Mouse (Mus musculus) midbrain, embryonic 13.5 days (tissue): ENCODE measurements around the gene Acox1. TPM values are rescaled to one million over a fixed set of nuclear protein-coding genes. Genes with fewer than 3 reads are reported as not detected.
A peak's percentile ranks its signal among the peaks of the same experiment; 100 is the strongest.

Source experiments
- ATAC-seq: fragments of 200-750 bp; cut with Nextera tagmentation; 2 replicates; pipeline ENCODE4 v1.8.0; 2017; ENCODE audit warnings: mild to moderate bottlenecking, moderate TSS enrichment, moderate library complexity
- H3K27ac ChIP-seq: fragments of 300-500 bp; sonication (generic); 2 replicates; pipeline ENCODE4 v1.5.1; 2015; ENCODE audit warnings: inconsistent platforms, mild to moderate bottlenecking, moderate library complexity
- H3K27me3 ChIP-seq: fragments of 300-500 bp; sonication (generic); 2 replicates; pipeline ENCODE4 v1.6.1; 2015; ENCODE audit warnings: mild to moderate bottlenecking, inconsistent platforms
- H3K36me3 ChIP-seq: fragments of 300-500 bp; sonication (generic); 2 replicates; pipeline ENCODE4 v1.6.1; 2015; ENCODE audit warnings: mild to moderate bottlenecking, inconsistent platforms
- H3K4me1 ChIP-seq: fragments of 300-500 bp; sonication (generic); replicated peaks from 2 replicates; pipeline ENCODE4 v1.6.1; 2015; ENCODE audit warnings: inconsistent platforms
- H3K4me2 ChIP-seq: fragments of 300-500 bp; sonication (generic); replicated peaks from 2 replicates; pipeline ENCODE4 v1.6.1; 2015; ENCODE audit warnings: moderate library complexity, mild to moderate bottlenecking, inconsistent platforms
- H3K4me3 ChIP-seq: fragments of 300-500 bp; sonication (generic); replicated peaks from 2 replicates; pipeline ENCODE4 v1.5.1; 2015; ENCODE audit warnings: mild to moderate bottlenecking, inconsistent platforms
- H3K9ac ChIP-seq: fragments of 300-500 bp; sonication (generic); replicated peaks from 2 replicates; pipeline ENCODE4 v1.6.1; 2015; ENCODE audit warnings: mild to moderate bottlenecking, inconsistent platforms
- H3K9me3 ChIP-seq: fragments of 300-500 bp; sonication (generic); 2 replicates; pipeline ENCODE4 v1.6.1; 2016; ENCODE audit warnings: mild to moderate bottlenecking, inconsistent platforms
- WGBS: fragments of 180-500 bp; shearing (Covaris S2); methylation state at CpG from one replicate; pipeline ENCODE4 v1.1.7; 2015; 5-methylcytosine and 5-hydroxymethylcytosine counted together
- polyA plus RNA-seq: library from polyadenylated mRNA; unstranded; fragments of >200 nt; fragmentation: Nextera tagmentation; extraction: Ambion mirVana; gene quantifications from 2 replicates; pipeline ENCODE4 v1.2.1, GENCODE M21; 2015

Acox1 gene
- polyA plus RNA-seq, 1 experiment from 2014 or later = 50.3 TPM

GRCm38 (mm10) chr11:116162146-116162545 lies 36.7 kb downstream of the Acox1 start:
- 71% methylated on average over 10 of the region's 10 CpGs for WGBS

GRCm38 (mm10) chr11:116161312-116161711 lies 37.5 kb downstream of the Acox1 start:
- no peak for ATAC-seq
- no peak overlapping the region for H3K4me3 ChIP-seq
- peaks cover 14% of the 10 kb centered on the region for H3K4me1 ChIP-seq
- H3K36me3 ChIP-seq = peaks cover 80% of the 10 kb centered on the region
- no peaks in the 10 kb centered on the region for H3K9me3 ChIP-seq
- no peaks in the 10 kb centered on the region for H3K27me3 ChIP-seq
- H3K4me2 ChIP-seq = no peak overlapping the region
- 75% methylated on average over 12 of the region's 12 CpGs for WGBS
- H3K9ac ChIP-seq = no peak overlapping the region
- H3K27ac ChIP-seq = no peak overlapping the region

More at GRCm38 (mm10) chr11:116162146-116162545, 36.7 kb downstream of the Acox1 start:
- Histone ChIP-seq H3K27me3 (no peaks in the 10 kb centered on the region), H3K4me2 (no peak overlapping the region), H3K4me1 (peaks cover 23% of the 10 kb centered on the region), H3K9ac (no peak overlapping the region), H3K36me3 (peaks cover 72% of the 10 kb centered on the region), H3K27ac (no peak overlapping the region), H3K9me3 (no peaks in the 10 kb centered on the region), H3K4me3 (no peak overlapping the region)
- ATAC-seq = 0 out of 2 replicates have a peak, but pooled peaks have one; percentile 22

- peaks cover 100% of the 10 kb centered on the region for H3K36me3 ChIP-seq
- H3K9me3 ChIP-seq = no peaks in the 10 kb centered on the region
- no peaks in the 10 kb centered on the region for H3K4me1 ChIP-seq
- no peak for ATAC-seq
- WGBS = 85% methylated on average over 2 of the region's 2 CpGs
- no peak overlapping the region for H3K4me2 ChIP-seq
- H3K9ac ChIP-seq = no peak overlapping the region
- H3K4me3 ChIP-seq = no peak overlapping the region
- no peaks in the 10 kb centered on the region for H3K27me3 ChIP-seq
- H3K27ac ChIP-seq = no peak overlapping the region
Measured at GRCm38 (mm10) chr11:116150960-116151359, 47.9 kb downstream of the Acox1 start.

- ATAC-seq = no peak
- Histone ChIP-seq H3K36me3 (peaks cover 100% of the 10 kb centered on the region), H3K4me3 (no peak overlapping the region), H3K4me2 (no peak overlapping the region), H3K9ac (no peak overlapping the region), H3K27me3 (no peaks in the 10 kb centered on the region), H3K4me1 (no peaks in the 10 kb centered on the region), H3K9me3 (no peaks in the 10 kb centered on the region), H3K27ac (no peak overlapping the region)
- WGBS = 90% methylated on average over 6 of the region's 6 CpGs
Measured at GRCm38 (mm10) chr11:116149341-116149740, 49.5 kb downstream of the Acox1 start.

GRCm38 (mm10) chr11:116148761-116149221 lies 50.1 kb downstream of the Acox1 start:
- no peak overlapping the region for H3K9ac ChIP-seq
- peaks cover 100% of the 10 kb centered on the region for H3K36me3 ChIP-seq
- H3K4me3 ChIP-seq = no peak overlapping the region
- H3K27me3 ChIP-seq = no peaks in the 10 kb centered on the region
- no peaks in the 10 kb centered on the region for H3K4me1 ChIP-seq
- no peak overlapping the region for H3K27ac ChIP-seq
- 70% methylated on average over 20 of the region's 20 CpGs for WGBS
- no peak overlapping the region for H3K4me2 ChIP-seq
- ATAC-seq = peak; percentile 22; the same call in 1 of the 2 replicates
- no peaks in the 10 kb centered on the region for H3K9me3 ChIP-seq

GRCm38 (mm10) chr11:116146294-116146985 lies 52.4 kb downstream of the Acox1 start:
- Histone ChIP-seq H3K4me1 (no peaks in the 10 kb centered on the region), H3K4me2 (no peak overlapping the region), H3K27me3 (no peaks in the 10 kb centered on the region), H3K9me3 (no peaks in the 10 kb centered on the region), H3K27ac (no peak overlapping the region), H3K36me3 (peaks cover 98% of the 10 kb centered on the region), H3K9ac (no peak overlapping the region), H3K4me3 (no peak overlapping the region)
- no peak for ATAC-seq
- 73% methylated on average over 25 of the region's 25 CpGs for WGBS

- Histone ChIP-seq H3K36me3 (peaks cover 90% of the 10 kb centered on the region), H3K4me3 (no peak overlapping the region), H3K4me2 (no peak overlapping the region), H3K4me1 (no peaks in the 10 kb centered on the region), H3K9me3 (no peaks in the 10 kb centered on the region), H3K9ac (0 out of 2 replicates have a peak overlapping the region, but pooled peaks have one; percentile 12), H3K27ac (no peak overlapping the region), H3K27me3 (no peaks in the 10 kb centered on the region)
- no peak for ATAC-seq
- WGBS = 58% methylated on average over 18 of the region's 18 CpGs
Measured at GRCm38 (mm10) chr11:116145481-116146293, 53.2 kb downstream of the Acox1 start.

- no peak overlapping the region for H3K4me3 ChIP-seq
- 91% methylated on average over 3 of the region's 3 CpGs for whole genome bisulfite sequencing
- H3K4me1 ChIP-seq = peaks cover 5% of the 10 kb centered on the region; the same call in 1 of the 2 replicates
- no peak overlapping the region for H3K9ac ChIP-seq
- no peak for ATAC-seq
- peaks cover 68% of the 10 kb centered on the region for H3K36me3 ChIP-seq
- H3K27ac ChIP-seq = no peak overlapping the region
- H3K4me2 ChIP-seq = no peak overlapping the region
- H3K27me3 ChIP-seq = no peaks in the 10 kb centered on the region
- H3K9me3 ChIP-seq = no peaks in the 10 kb centered on the region
Measured at GRCm38 (mm10) chr11:116143468-116143867, 55.4 kb downstream of the Acox1 start.

GRCm38 (mm10) chr11:116142211-116142991 lies 56.4 kb downstream of the Acox1 start:
- Histone ChIP-seq H3K36me3 (peaks cover 57% of the 10 kb centered on the region), H3K4me2 (no peak overlapping the region), H3K4me3 (no peak overlapping the region), H3K9me3 (no peaks in the 10 kb centered on the region), H3K27me3 (no peaks in the 10 kb centered on the region), H3K4me1 (peaks cover 13% of the 10 kb centered on the region), H3K27ac (no peak overlapping the region), H3K9ac (no peak overlapping the region)
- 80% methylated on average over 10 of the region's 10 CpGs for WGBS
- ATAC-seq = no peak

- ATAC-seq = peak; percentile 97
- Histone ChIP-seq H3K9me3 (no peaks in the 10 kb centered on the region), H3K4me3 (peak within 1 kb of the TSS; percentile 71), H3K4me1 (peaks cover 19% of the 10 kb centered on the region), H3K4me2 (peak within 1 kb of the TSS; percentile 79), H3K27me3 (no peaks in the 10 kb centered on the region), H3K27ac (peak within 1 kb of the TSS; percentile 58), H3K9ac (peak within 1 kb of the TSS; percentile 81), H3K36me3 (peaks cover 44% of the 10 kb centered on the region)
- WGBS = under 1% methylated on average over 59 of the region's 60 CpGs
Measured at GRCm38 (mm10) chr11:116138468-116139138, 60.2 kb downstream of the Acox1 start, which contains the start of gene Mrpl38. Gene Mrpl38, minus strand, starts transcription at chr11:116138868.

- Histone ChIP-seq H3K9ac (peak overlapping the region; percentile 81), H3K27ac (peak overlapping the region; percentile 58), H3K4me2 (peak overlapping the region; percentile 79), H3K27me3 (no peaks in the 10 kb centered on the region), H3K4me3 (peak overlapping the region; percentile 71), H3K4me1 (peaks cover 19% of the 10 kb centered on the region), H3K36me3 (peaks cover 42% of the 10 kb centered on the region), H3K9me3 (no peaks in the 10 kb centered on the region)
- WGBS = 1% methylated on average over 20 of the region's 20 CpGs
- no peak for ATAC-seq
Measured at GRCm38 (mm10) chr11:116138096-116138467, 60.8 kb downstream of the Acox1 start.
